Mouse (Mus musculus): ENCODE results near the gene Magt1. TPM values are rescaled to one million over a fixed set of nuclear protein-coding genes. Genes with fewer than 3 reads are reported as not detected.
"Not testable (repeated sequence)": the region's sequence is repeated elsewhere in the genome, so short reads cannot be mapped to it uniquely, and the experiment has no call there.

Gene Magt1
- polyA plus RNA-seq, 1 experiment from 2014 or later: 17.1 TPM

- H3K4me2 ChIP-seq (ENCODE audit: low read depth, low read length): peak overlapping the region; percentile 46
- no peaks in the 10 kb centered on the region for H3K36me3 ChIP-seq (ENCODE audit: control insufficient read depth, insufficient read depth, low read length)
- no peak for ATAC-seq (ENCODE audit: low read depth)
- no peak overlapping the region for H3K27ac ChIP-seq (ENCODE audit: low read depth, low read length)
- peak overlapping the region; percentile 50 for H3K4me3 ChIP-seq (ENCODE audit: low read depth, low read length)
- H3K9ac ChIP-seq (replicated peaks; ENCODE audit: low read depth, low read length): no peak overlapping the region
- H3K27me3 ChIP-seq (ENCODE audit: control insufficient read depth, insufficient read depth, low read length): no peaks in the 10 kb centered on the region
- H3K4me1 ChIP-seq (ENCODE audit: control insufficient read depth, insufficient read depth, low read length): no peaks in the 10 kb centered on the region
- no peaks in the 10 kb centered on the region for H3K9me3 ChIP-seq (ENCODE audit: control insufficient read depth, low read length)
- 10% methylated on average over 3 of the region's 3 CpGs for WGBS
These were observed 944 bp downstream of the Magt1 start for GRCm38 (mm10) chrX:106010762-106011161.

- Histone ChIP-seq H3K4me2 (ENCODE audit: low read depth, low read length) (no peak overlapping the region), H3K27me3 (ENCODE audit: control insufficient read depth, insufficient read depth, low read length) (no peaks in the 10 kb centered on the region), H3K4me1 (ENCODE audit: control insufficient read depth, insufficient read depth, low read length) (no peaks in the 10 kb centered on the region), H3K36me3 (ENCODE audit: control insufficient read depth, insufficient read depth, low read length) (no peaks in the 10 kb centered on the region), H3K27ac (ENCODE audit: low read depth, low read length) (no peak overlapping the region), H3K4me3 (ENCODE audit: low read depth, low read length) (no peak overlapping the region), H3K9me3 (ENCODE audit: control insufficient read depth, low read length) (no peaks in the 10 kb centered on the region), H3K9ac (replicated peaks; ENCODE audit: low read depth, low read length) (no peak overlapping the region)
- 86% methylated on average over 1 of the region's 1 CpGs for WGBS
- no peak for ATAC-seq (ENCODE audit: low read depth)
These were observed 10.1 kb downstream of the Magt1 start for GRCm38 (mm10) chrX:106001605-106002004.

- H3K27ac ChIP-seq (ENCODE audit: low read depth, low read length); H3K4me1 ChIP-seq (ENCODE audit: control insufficient read depth, insufficient read depth, low read length); H3K9ac ChIP-seq (replicated peaks; ENCODE audit: low read depth, low read length); H3K9me3 ChIP-seq (ENCODE audit: control insufficient read depth, low read length); ATAC-seq (ENCODE audit: low read depth); H3K36me3 ChIP-seq (ENCODE audit: control insufficient read depth, insufficient read depth, low read length); H3K4me3 ChIP-seq (ENCODE audit: low read depth, low read length); H3K27me3 ChIP-seq (ENCODE audit: control insufficient read depth, insufficient read depth, low read length); H3K4me2 ChIP-seq (ENCODE audit: low read depth, low read length): not testable (repeated sequence)
- 88% methylated on average over 13 of the region's 14 CpGs for WGBS
These were observed 54.6 kb downstream of the Magt1 start for GRCm38 (mm10) chrX:105957091-105957490.

GRCm38 (mm10) chrX:105953999-105954398 is 57.7 kb downstream of the Magt1 start:
- Histone ChIP-seq H3K27me3 (ENCODE audit: control insufficient read depth, insufficient read depth, low read length) (no peaks in the 10 kb centered on the region), H3K36me3 (ENCODE audit: control insufficient read depth, insufficient read depth, low read length) (no peaks in the 10 kb centered on the region), H3K27ac (ENCODE audit: low read depth, low read length) (no peak overlapping the region), H3K9me3 (ENCODE audit: control insufficient read depth, low read length) (no peaks in the 10 kb centered on the region), H3K4me2 (ENCODE audit: low read depth, low read length) (no peak overlapping the region), H3K9ac (replicated peaks; ENCODE audit: low read depth, low read length) (no peak overlapping the region), H3K4me1 (ENCODE audit: control insufficient read depth, insufficient read depth, low read length) (no peaks in the 10 kb centered on the region), H3K4me3 (ENCODE audit: low read depth, low read length) (no peak overlapping the region)
- WGBS: 79% methylated on average over 2 of the region's 2 CpGs
- no peak for ATAC-seq (ENCODE audit: low read depth)

- Histone ChIP-seq H3K4me3 (ENCODE audit: low read depth, low read length) (no peak overlapping the region), H3K4me2 (ENCODE audit: low read depth, low read length) (no peak overlapping the region), H3K27ac (ENCODE audit: low read depth, low read length) (no peak overlapping the region), H3K27me3 (ENCODE audit: control insufficient read depth, insufficient read depth, low read length) (no peaks in the 10 kb centered on the region), H3K9ac (replicated peaks; ENCODE audit: low read depth, low read length) (no peak overlapping the region), H3K9me3 (ENCODE audit: control insufficient read depth, low read length) (no peaks in the 10 kb centered on the region), H3K36me3 (ENCODE audit: control insufficient read depth, insufficient read depth, low read length) (no peaks in the 10 kb centered on the region), H3K4me1 (ENCODE audit: control insufficient read depth, insufficient read depth, low read length) (no peaks in the 10 kb centered on the region)
- 53% methylated on average over 1 of the region's 1 CpGs for WGBS
- no peak for ATAC-seq (ENCODE audit: low read depth)
These were observed 65.3 kb downstream of the Magt1 start for GRCm38 (mm10) chrX:105946357-105946756.

- H3K27ac ChIP-seq (ENCODE audit: low read depth, low read length): no peak overlapping the region
- no peak overlapping the region for H3K4me2 ChIP-seq (ENCODE audit: low read depth, low read length)
- no peaks in the 10 kb centered on the region for H3K9me3 ChIP-seq (ENCODE audit: control insufficient read depth, low read length)
- 85% methylated on average over 7 of the region's 7 CpGs for WGBS
- H3K9ac ChIP-seq (replicated peaks; ENCODE audit: low read depth, low read length): no peak overlapping the region
- H3K4me1 ChIP-seq (ENCODE audit: control insufficient read depth, insufficient read depth, low read length): no peaks in the 10 kb centered on the region
- no peaks in the 10 kb centered on the region for H3K27me3 ChIP-seq (ENCODE audit: control insufficient read depth, insufficient read depth, low read length)
- no peak for ATAC-seq (ENCODE audit: low read depth)
- H3K4me3 ChIP-seq (ENCODE audit: low read depth, low read length): no peak overlapping the region
- H3K36me3 ChIP-seq (ENCODE audit: control insufficient read depth, insufficient read depth, low read length): no peaks in the 10 kb centered on the region
These were observed 72.5 kb downstream of the Magt1 start for GRCm38 (mm10) chrX:105939245-105939644.

- H3K27ac ChIP-seq (ENCODE audit: low read depth, low read length): no peak overlapping the region
- H3K4me3 ChIP-seq (ENCODE audit: low read depth, low read length): no peak overlapping the region
- H3K4me2 ChIP-seq (ENCODE audit: low read depth, low read length): no peak overlapping the region
- no peaks in the 10 kb centered on the region for H3K4me1 ChIP-seq (ENCODE audit: control insufficient read depth, insufficient read depth, low read length)
- no peaks in the 10 kb centered on the region for H3K27me3 ChIP-seq (ENCODE audit: control insufficient read depth, insufficient read depth, low read length)
- no peak overlapping the region for H3K9ac ChIP-seq (replicated peaks; ENCODE audit: low read depth, low read length)
- no peaks in the 10 kb centered on the region for H3K9me3 ChIP-seq (ENCODE audit: control insufficient read depth, low read length)
- H3K36me3 ChIP-seq (ENCODE audit: control insufficient read depth, insufficient read depth, low read length): no peaks in the 10 kb centered on the region
- no peak for ATAC-seq (ENCODE audit: low read depth)
- WGBS: 74% methylated on average over 2 of the region's 2 CpGs
These were observed 74.0 kb downstream of the Magt1 start for GRCm38 (mm10) chrX:105937736-105938135.

GRCm38 (mm10) chrX:105934341-105934740 is 77.4 kb downstream of the Magt1 start:
- no peak overlapping the region for H3K9ac ChIP-seq (replicated peaks; ENCODE audit: low read depth, low read length)
- H3K27ac ChIP-seq (ENCODE audit: low read depth, low read length): no peak overlapping the region
- H3K27me3 ChIP-seq (ENCODE audit: control insufficient read depth, insufficient read depth, low read length): no peaks in the 10 kb centered on the region
- H3K4me2 ChIP-seq (ENCODE audit: low read depth, low read length): no peak overlapping the region
- no peaks in the 10 kb centered on the region for H3K4me1 ChIP-seq (ENCODE audit: control insufficient read depth, insufficient read depth, low read length)
- no peak overlapping the region for H3K4me3 ChIP-seq (ENCODE audit: low read depth, low read length)
- WGBS: 66% methylated on average over 5 of the region's 5 CpGs
- H3K36me3 ChIP-seq (ENCODE audit: control insufficient read depth, insufficient read depth, low read length): no peaks in the 10 kb centered on the region
- no peak for ATAC-seq (ENCODE audit: low read depth)
- H3K9me3 ChIP-seq (ENCODE audit: control insufficient read depth, low read length): no peaks in the 10 kb centered on the region

GRCm38 (mm10) chrX:105929478-105930038 is 82.1 kb downstream of the Magt1 start:
- H3K9ac ChIP-seq (replicated peaks; ENCODE audit: low read depth, low read length): no peak overlapping the region; the same call in 1 of the 2 replicates
- peak overlapping the region; percentile 58 for H3K4me3 ChIP-seq (ENCODE audit: low read depth, low read length)
- peak overlapping the region; percentile 38; the same call in 1 of the 2 replicates for H3K4me2 ChIP-seq (ENCODE audit: low read depth, low read length)
- no peaks in the 10 kb centered on the region for H3K36me3 ChIP-seq (ENCODE audit: control insufficient read depth, insufficient read depth, low read length)
- no peaks in the 10 kb centered on the region for H3K9me3 ChIP-seq (ENCODE audit: control insufficient read depth, low read length)
- ATAC-seq (ENCODE audit: low read depth): peak; percentile 46
- peaks cover 7% of the 10 kb centered on the region; the same call in 1 of the 2 replicates for H3K4me1 ChIP-seq (ENCODE audit: control insufficient read depth, insufficient read depth, low read length)
- peak overlapping the region; percentile 96 for H3K27ac ChIP-seq (ENCODE audit: low read depth, low read length)
- WGBS: 30% methylated on average over 8 of the region's 8 CpGs
- no peaks in the 10 kb centered on the region for H3K27me3 ChIP-seq (ENCODE audit: control insufficient read depth, insufficient read depth, low read length)
